Mouse (Mus musculus) heart, postnatal 0 days (tissue): ENCODE results near the gene Rbfox2. TPM values are rescaled to one million over a fixed set of nuclear protein-coding genes. Genes with fewer than 3 reads are reported as not detected.

Experiments used
- ATAC-seq: fragments of 200-750 bp; cut with Nextera tagmentation; 2 replicates; pipeline ENCODE4 v1.8.0; 2017; ENCODE audit warnings: low read depth, moderate number of reproducible peaks, moderate library complexity; ENCODE audit not compliant: insufficient read depth
- DNase-seq: peaks from one replicate; pipeline ENCODE4 v3.0.0-alpha.2; 2016; ENCODE audit warnings: low spot score
- H3K27ac ChIP-seq: fragments of 300-500 bp; sonication (generic); 2 replicates; pipeline ENCODE4 v1.5.1; 2014; ENCODE audit warnings: low read depth, mild to moderate bottlenecking
- H3K27me3 ChIP-seq: fragments of 300-500 bp; sonication (generic); 2 replicates; pipeline ENCODE4 v1.6.1; 2014; ENCODE audit warnings: low read length, mixed read lengths; ENCODE audit not compliant: control insufficient read depth, insufficient read depth
- H3K36me3 ChIP-seq: fragments of 300-500 bp; sonication (generic); replicated peaks from 2 replicates; pipeline ENCODE4 v1.6.1; 2014; ENCODE audit warnings: low read length, mixed read lengths; ENCODE audit not compliant: control insufficient read depth, insufficient read depth
- H3K4me1 ChIP-seq: fragments of 300-500 bp; sonication (generic); 2 replicates; pipeline ENCODE4 v1.6.1; 2014; ENCODE audit warnings: antibody characterized with exemption; ENCODE audit not compliant: control insufficient read depth, insufficient read depth
- H3K4me2 ChIP-seq: fragments of 300-500 bp; sonication (generic); 2 replicates; pipeline ENCODE4 v1.6.1; 2014; ENCODE audit warnings: low read depth, mild to moderate bottlenecking, low read length, moderate library complexity
- H3K4me3 ChIP-seq: fragments of 300-500 bp; sonication (generic); 2 replicates; pipeline ENCODE4 v1.5.1; 2014; ENCODE audit warnings: low read depth, low read length
- H3K9ac ChIP-seq: fragments of 300-500 bp; sonication (generic); replicated peaks from 2 replicates; pipeline ENCODE4 v1.6.1; 2014; ENCODE audit warnings: low read depth, low read length, mixed read lengths
- H3K9me3 ChIP-seq: fragments of 300-500 bp; sonication (generic); replicated peaks from 2 replicates; pipeline ENCODE4 v1.6.1; 2016; ENCODE audit warnings: low read length; ENCODE audit not compliant: control insufficient read depth
- CTCF ChIP-seq: IDR thresholded peaks from 2 replicates; pipeline ENCODE4 v1.5.1; 2016; ENCODE audit warnings: antibody characterized with exemption, control low read depth, low read depth
- EP300 ChIP-seq: IDR thresholded peaks from 2 replicates; pipeline ENCODE4 v1.6.1; 2016; ENCODE audit warnings: antibody characterized with exemption, low read depth
- WGBS: fragments of 180-500 bp; shearing (Covaris S2); extraction: QIAGEN DNeasy Blood & Tissue Kit; methylation state at CpG from one replicate; pipeline ENCODE4 v1.1.7; 2014; 5-methylcytosine and 5-hydroxymethylcytosine counted together
- polyA plus RNA-seq: library from polyadenylated mRNA; unstranded; fragments of >200 nt; fragmentation: Nextera tagmentation; extraction: Ambion mirVana; gene quantifications from 2 replicates; pipeline ENCODE4 v1.2.1, GENCODE M21; 2015
- total RNA-seq: library from RNA; depleted of rRNA; stranded (reverse); fragments of >200 nt; gene quantifications from 2 replicates; pipeline ENCODE4 v1.2.3, GENCODE M21; 2014; ENCODE audit warnings: low replicate concordance

Gene Rbfox2
- total and polyA plus RNA-seq, 2 experiments from 2014 or later, result 49.1 to 143 TPM

DNA sequence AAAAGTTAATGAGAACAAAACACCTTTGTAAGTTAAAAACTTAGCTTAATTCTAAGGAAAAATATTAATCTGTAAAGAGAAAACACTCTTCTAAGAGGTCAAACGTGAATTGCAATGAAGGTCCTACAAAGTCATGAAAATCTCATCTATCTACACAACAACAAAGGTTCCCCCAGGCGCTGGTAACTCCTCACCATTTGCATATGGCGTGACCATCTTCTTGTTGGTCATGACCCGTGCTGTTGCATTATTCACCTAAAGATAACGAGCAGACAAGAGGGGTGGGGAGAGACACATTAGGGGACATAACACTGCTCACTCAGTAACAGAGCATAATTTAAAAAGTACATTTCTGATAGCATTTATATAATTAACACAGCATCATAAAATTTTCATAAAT, 204.1 kb downstream of the Rbfox2 start:
- Histone ChIP-seq H3K4me1 (0 out of 2 replicates have a peak, but pooled peaks cover 10% of the 10 kb centered on the region), H3K36me3 (peaks cover 46% of the 10 kb centered on the region), H3K4me3 (no peak overlapping the region), H3K4me2 (no peak overlapping the region), H3K27ac (no peak overlapping the region), H3K27me3 (no peaks in the 10 kb centered on the region), H3K9me3 (no peaks in the 10 kb centered on the region), H3K9ac (no peak overlapping the region)
- DNase-seq (no peak), ATAC-seq (no peak)
- TF ChIP-seq CTCF (no peak), EP300 (no peak)
- WGBS, result 92% methylated on average over 5 of the region's 5 CpGs

DNA sequence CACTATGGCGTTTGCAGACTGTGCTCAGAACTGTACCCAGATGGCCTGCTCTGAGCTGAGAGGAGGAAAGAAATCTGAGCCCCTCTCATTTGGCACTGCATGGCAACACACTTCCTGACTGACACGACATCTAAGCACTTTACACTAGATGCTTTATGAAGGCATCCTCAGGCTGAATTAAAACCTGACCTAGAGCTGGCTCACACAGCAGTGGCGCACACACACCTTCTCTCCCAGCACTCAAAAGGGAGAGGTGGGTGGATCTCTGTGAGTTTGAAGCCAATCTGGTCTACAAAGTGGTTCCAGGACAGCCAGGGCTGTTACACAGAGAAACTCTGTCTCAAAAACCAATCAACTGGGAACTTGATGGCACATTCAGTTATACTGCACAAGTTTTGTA, 207.0 kb downstream of the Rbfox2 start:
- no peak overlapping the region for H3K27ac ChIP-seq
- no peaks in the 10 kb centered on the region for H3K4me1 ChIP-seq
- H3K9me3 ChIP-seq, result no peaks in the 10 kb centered on the region
- ATAC-seq (no peak), DNase-seq (no peak)
- TF ChIP-seq EP300 (no peak), CTCF (no peak)
- 75% methylated on average over 3 of the region's 3 CpGs for WGBS
- H3K9ac ChIP-seq, result no peak overlapping the region
- no peak overlapping the region for H3K4me2 ChIP-seq
- no peaks in the 10 kb centered on the region for H3K27me3 ChIP-seq
- peaks cover 67% of the 10 kb centered on the region for H3K36me3 ChIP-seq
- H3K4me3 ChIP-seq, result no peak overlapping the region

DNA sequence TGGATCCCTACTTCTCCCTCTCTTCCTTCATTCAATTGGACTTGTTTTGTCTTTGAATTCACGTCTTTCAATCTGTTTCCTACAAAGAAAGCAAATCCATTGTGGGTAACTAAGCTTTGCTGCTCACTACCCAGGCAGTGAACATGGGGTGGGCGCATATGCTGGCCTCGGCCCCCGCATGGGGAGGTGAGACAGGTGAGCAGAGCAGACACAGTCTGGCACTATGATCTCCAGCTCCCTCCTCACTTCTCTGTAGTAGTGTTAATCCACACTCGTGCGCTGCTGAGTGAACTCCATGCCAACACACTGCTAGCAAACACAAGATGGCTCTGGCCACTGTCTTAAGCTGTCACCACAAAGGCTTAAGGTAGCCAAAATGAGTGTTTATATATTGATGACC, 209.4 kb downstream of the Rbfox2 start:
- DNase-seq (no peak), ATAC-seq (no peak)
- Histone ChIP-seq H3K36me3 (peaks cover 83% of the 10 kb centered on the region), H3K27ac (no peak overlapping the region), H3K4me1 (no peaks in the 10 kb centered on the region), H3K4me3 (no peak overlapping the region), H3K4me2 (no peak overlapping the region), H3K9me3 (no peaks in the 10 kb centered on the region), H3K27me3 (no peaks in the 10 kb centered on the region), H3K9ac (no peak overlapping the region)
- WGBS, result 89% methylated on average over 6 of the region's 6 CpGs
- TF ChIP-seq EP300, result no peak
- no peak for TF ChIP-seq CTCF

DNA sequence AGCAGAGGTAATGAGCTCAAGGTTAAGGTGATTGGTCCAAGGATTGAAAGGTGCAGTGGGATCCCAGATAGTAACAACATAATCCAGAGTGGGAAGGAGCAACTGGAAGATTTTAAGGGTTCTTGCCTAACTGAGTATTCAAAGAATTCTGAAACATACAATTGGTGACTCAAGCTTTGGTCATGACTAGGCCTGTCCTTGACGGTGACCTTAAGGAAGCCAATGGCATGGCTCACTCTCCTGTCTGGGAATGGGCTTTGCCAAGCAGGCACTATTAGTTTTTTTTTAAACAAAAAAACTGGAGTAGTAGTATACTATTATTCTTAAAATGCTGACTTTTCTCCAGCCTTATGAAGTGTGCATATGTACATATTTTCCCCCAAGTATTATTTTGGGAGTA, 211.6 kb downstream of the Rbfox2 start:
- H3K27ac ChIP-seq, result no peak overlapping the region
- H3K4me2 ChIP-seq, result no peak overlapping the region
- no peak overlapping the region for H3K4me3 ChIP-seq
- ATAC-seq (no peak), DNase-seq (no peak)
- no peak overlapping the region for H3K9ac ChIP-seq
- no peaks in the 10 kb centered on the region for H3K9me3 ChIP-seq
- WGBS, result 88% methylated on average over 1 of the region's 1 CpGs
- no peaks in the 10 kb centered on the region for H3K27me3 ChIP-seq
- H3K36me3 ChIP-seq, result peaks cover 84% of the 10 kb centered on the region
- no peak for TF ChIP-seq CTCF
- no peaks in the 10 kb centered on the region for H3K4me1 ChIP-seq

DNA sequence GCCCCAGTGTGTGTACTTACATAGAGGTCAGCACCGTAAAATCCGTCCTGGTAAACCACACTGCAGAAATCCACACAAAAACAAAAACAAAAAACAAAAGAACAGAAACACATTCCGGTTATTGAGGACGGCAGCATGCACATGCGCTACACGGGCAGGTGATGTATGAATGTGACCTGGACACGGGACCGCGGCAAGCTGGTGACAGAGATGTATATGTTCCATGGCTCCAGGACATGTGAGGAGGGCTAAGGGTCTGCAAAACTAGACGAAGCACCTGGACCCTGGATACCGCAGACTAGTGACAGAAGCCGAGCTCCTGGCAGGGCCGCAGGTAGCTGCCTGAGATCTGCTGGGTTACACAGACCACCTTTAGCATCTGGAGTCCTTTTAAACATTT, 212.4 kb downstream of the Rbfox2 start:
- Histone ChIP-seq H3K4me3 (no peak overlapping the region), H3K9ac (no peak overlapping the region), H3K36me3 (peaks cover 79% of the 10 kb centered on the region), H3K4me2 (no peak overlapping the region), H3K27me3 (no peaks in the 10 kb centered on the region), H3K27ac (no peak overlapping the region), H3K4me1 (no peaks in the 10 kb centered on the region), H3K9me3 (no peaks in the 10 kb centered on the region)
- ATAC-seq (no peak), DNase-seq (no peak)
- WGBS, result 95% methylated on average over 13 of the region's 13 CpGs
- TF ChIP-seq CTCF (no peak), EP300 (no peak)

DNA sequence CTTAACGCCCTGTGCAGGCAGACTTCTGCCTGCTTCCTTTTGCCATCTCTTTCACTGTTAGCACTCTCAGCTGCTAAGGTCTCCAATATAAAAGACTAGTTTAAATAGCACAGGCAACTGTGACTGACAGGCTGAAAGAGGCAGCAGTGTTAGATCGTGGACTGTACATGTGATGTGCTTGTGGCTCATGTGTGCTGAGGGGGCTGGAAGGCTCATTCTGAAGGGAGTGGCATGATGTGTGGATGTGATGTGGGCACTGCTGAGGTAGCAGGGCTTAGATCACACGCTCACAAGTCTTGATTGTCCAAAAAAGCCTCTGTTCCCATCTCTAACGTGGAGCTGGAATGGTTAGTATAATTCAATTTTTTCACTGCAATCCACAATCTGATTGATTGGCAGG, 215.4 kb downstream of the Rbfox2 start:
- Histone ChIP-seq H3K4me1 (0 out of 2 replicates have a peak, but pooled peaks cover 6% of the 10 kb centered on the region), H3K27ac (no peak overlapping the region), H3K9me3 (no peaks in the 10 kb centered on the region), H3K4me3 (no peak overlapping the region), H3K4me2 (no peak overlapping the region), H3K9ac (no peak overlapping the region), H3K27me3 (no peaks in the 10 kb centered on the region), H3K36me3 (peaks cover 65% of the 10 kb centered on the region)
- no peak for TF ChIP-seq CTCF
- TF ChIP-seq EP300, result no peak
- no peak for DNase-seq
- ATAC-seq, result no peak
- WGBS, result 69% methylated on average over 4 of the region's 4 CpGs
